Mouse (Mus musculus) E14TG2a.4 (cell line): ENCODE measurements around the gene Tada1.

Experiments used
- CTCF ChIP-seq: conservative IDR thresholded peaks from 2 replicates; pipeline ENCODE4 v1.5.1; 2014; ENCODE audit warnings: low read length
- NANOG ChIP-seq: IDR thresholded peaks from 2 replicates; pipeline ENCODE4 v1.6.1; 2014; ENCODE audit warnings: borderline replicate concordance, low read length, mixed read lengths

GRCm38 (mm10) chr1:166379013-166379629, at the start of gene Tada1:
- TF ChIP-seq CTCF (no peak), NANOG (no peak)
